Mouse (Mus musculus): ENCODE measurements around the gene Insr.
"Not testable (repeated sequence)": the region's sequence is repeated elsewhere in the genome, so short reads cannot be mapped to it uniquely, and the experiment has no call there.

The Insr gene

DNA sequence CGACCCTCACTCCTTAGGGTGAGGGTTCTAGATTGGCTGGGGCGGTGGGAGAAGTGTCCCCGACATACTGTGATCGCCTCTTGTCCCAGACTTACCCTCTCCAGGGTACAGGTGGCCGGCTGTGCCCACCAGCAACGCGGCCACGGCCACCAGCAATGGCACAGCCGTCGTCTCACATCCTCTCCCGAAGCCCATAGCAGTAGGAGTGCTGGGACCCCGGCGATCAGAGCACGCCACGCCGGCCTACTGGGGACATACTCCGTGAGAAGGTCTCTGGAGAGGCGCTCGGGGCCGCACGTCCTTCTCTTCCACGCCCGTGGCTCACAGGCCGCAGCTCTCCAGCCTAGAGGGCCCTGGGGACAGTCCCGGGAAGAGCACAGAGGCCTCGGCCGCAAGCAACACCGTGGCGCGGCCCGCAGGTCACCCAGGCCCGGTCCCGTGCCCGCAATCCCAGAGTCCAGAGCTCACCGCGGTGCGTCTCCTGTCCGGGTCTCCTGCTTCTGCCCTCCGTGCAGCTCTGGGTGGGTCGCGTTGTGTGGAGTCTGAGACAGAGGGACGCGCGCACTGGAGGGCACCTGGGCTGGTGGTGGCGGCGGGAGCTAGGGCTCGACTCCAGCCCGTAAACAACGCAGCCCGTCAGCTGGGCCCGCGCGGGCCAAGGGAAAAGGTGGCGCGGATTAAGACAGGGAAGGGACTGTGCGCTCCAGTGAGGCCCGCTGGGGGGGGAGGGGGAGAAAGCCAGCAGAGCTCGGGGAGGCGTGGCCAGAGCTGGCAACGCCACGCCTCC, at the start of gene Insr:
Gene Insr (minus strand): TSS at position 684 of the 787 bp plus-strand sequence.
- peak; percentile 88 to 95 for DNase-seq (ENCODE audit: low spot score in 2 of 2)

DNA sequence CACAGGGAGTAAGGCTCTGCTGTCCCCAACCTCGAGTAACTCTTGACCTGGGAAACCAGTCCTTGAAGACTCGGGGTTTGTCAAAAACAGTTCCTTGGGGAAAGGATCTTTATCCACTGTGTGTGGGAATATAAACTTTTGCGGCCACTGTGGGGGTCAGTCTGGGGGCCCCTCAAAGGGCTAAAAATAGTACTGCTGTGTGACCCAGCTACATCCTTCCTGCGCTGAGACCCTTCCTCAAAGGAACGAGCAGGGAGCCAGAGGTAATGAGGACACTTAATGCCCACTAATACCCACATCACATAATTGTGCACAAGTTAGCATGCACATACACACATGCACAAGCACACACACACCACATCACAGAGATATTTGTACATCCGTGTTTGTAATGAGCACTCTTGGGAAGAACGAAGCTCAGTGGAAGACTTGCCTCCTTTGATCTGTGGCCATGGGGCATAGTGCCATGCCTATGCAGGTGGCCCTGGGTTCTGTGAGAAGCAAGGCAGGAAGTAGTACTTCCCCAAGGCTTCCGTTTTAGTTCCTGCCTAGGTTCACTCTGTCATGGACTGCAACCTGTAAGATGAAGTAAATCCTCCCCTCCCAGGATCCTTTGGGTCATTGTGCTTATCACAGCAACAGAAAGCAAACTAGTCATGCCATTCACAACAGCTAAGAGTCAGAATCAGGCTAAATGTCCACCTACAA, 48.3 kb upstream of the Insr start:
- no peak for DNase-seq (ENCODE audit: low spot score in 2 of 2)

DNA sequence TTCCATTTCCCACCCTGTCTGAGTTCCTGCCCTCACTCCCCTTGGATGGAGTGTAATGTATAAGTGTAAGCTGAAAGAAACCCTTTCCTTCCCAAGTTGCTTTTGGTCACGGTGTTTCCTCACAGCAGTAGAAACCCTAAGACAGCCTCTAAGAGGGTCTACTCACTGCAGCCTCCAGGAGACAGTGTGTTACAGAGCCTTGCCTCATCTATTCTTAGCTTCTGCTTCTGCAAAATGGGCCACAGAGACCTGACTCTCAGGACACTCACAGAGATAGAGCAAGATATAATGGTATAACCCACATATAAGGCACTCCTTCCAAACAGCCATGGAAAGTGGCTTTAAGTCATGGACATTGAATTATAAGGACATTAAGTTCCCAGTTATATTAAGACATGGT, 47.6 kb upstream of the Insr start:
- no peak for DNase-seq (ENCODE audit: low spot score in 2 of 2)

DNA sequence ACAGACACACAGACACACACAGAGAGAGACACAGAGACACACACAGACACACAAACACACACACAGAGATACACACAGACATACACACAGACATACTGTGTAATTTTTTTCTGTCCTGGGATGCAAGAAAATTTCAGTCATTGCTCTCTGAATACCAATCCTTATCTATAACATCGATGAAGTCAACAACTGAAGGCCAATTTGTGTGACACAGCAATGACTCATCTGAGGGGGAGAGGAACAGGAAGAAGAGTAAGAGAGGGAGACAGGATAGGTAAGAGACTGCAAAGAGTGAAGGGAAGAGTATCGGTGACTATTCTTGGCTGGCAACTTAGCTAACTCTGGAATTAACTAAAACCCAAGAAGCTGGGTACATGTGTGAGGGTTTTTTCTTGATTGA, 44.8 kb upstream of the Insr start:
- peak in 1 of 2 experiments; percentile 5 for DNase-seq (ENCODE audit: low spot score in 2 of 2)

DNA sequence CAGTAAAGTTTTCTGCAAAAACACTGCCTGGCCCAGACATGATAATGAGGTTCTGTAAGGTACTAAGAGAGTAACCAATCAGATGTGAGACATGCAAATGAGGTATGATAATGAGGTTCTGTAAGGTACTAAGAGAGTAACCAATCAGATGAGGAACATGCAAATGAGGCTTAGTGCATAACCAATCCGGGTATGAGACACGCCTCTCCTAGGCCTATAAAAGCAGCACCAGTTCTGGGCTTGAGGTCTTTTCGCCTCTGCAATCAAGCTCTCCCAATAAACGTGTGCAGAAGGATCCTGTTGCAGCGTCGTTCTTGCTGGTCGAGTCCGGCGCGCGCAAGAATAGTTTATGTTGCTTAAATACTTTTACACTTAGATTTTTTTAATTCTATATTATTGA, 39.9 kb upstream of the Insr start:
- DNase-seq (ENCODE audit: low spot score in 2 of 2), result not testable (repeated sequence)

DNA sequence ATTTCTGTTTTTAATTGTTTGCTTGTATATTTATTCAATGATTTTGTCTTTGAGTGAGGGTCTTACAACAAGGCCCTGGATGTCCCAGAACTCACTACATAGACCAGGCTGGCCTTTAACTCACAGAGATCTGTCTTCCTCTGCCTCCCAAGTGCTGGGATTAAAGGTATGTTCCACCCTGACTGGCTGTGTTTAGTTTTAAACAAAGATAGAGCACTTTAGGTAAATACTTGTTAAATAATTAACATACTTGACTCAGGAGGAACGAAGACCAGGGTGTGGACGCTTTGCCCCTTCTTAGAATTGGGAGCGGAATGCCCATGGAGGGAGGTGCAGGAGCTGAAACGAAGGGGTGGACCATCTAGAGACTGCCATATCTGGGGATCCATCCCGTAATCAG, 37.2 kb upstream of the Insr start:
- DNase-seq (ENCODE audit: low spot score in 2 of 2), result no peak

DNA sequence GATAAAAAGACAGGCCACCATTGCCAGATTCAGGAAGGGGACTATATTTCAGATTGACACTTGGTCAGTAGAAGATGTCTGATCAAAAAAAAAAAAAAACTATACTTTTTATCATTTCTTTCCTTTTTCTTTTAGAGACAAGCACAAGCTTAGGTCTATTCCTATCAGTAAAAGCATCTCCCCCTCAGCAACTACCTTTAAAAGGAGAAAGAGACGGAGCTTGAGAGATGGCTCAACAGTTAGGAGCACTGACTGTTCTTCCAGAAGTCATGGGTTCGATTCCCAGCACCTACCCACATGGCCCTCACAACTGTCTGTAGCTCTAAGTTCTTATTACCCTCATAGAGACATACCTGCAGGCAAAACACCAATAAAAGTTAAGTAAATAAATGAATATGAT, 34.9 kb upstream of the Insr start:
- no peak for DNase-seq (ENCODE audit: low spot score in 2 of 2)

DNA sequence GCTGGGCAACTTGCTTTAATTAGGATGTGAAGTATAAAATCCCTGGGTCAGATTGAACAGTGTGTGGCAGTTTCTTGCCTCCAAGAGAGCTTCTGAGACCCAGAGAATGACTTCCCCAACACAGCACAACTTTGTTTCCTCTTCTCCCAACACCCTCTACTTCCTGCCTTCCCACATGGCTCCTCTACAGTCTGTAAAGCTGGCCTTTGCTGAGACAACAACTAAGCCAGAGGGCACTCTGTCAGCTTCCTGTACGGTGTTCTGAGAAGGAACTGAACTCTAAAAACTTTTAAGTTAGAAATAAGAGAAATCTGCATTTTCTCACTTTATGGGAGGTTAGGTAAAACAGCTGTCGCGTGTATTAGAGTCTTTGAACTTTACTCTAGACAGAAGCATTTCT, 34.4 kb upstream of the Insr start:
- no peak for DNase-seq (ENCODE audit: low spot score in 2 of 2)

DNA sequence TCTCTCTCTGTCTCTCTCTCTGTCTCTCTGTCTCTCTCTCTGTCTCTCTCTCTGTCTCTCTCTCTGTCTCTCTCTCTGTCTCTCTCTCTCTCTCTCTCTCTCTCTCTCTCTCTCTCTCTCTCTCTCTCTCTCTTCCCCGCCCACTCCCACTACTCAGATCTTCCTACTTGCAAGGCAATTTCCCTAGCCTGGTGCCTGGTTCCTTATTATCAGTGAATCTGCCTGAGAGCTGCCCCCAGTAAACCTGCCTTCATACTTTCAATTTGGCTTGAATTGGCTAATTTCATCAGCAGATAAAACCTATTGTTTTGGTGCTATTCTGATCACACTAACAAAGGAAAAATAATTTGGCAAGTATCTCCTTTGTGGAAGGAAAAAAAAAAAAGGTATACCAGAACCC, 34.0 kb upstream of the Insr start:
- not testable (repeated sequence) for DNase-seq (ENCODE audit: low spot score in 2 of 2)

DNA sequence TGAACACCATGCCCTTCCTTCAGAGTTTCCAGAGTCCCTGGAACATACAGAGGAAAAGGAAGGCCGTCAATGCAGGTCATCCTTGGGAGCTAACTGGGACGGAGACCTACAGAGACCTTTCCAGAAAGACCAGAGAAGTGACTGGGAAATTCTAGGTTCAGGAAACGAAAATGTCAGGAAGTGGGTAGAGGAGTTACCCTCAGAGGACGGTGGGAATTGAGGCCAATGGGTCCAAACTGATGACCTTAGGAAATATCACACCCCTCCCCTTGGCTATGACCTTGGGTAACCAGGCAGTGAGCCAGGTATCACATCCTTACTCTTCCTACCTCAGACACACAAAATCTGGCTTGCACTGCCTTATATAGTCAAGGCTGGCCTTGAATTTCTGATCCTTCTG, 32.1 kb upstream of the Insr start:
- no peak for DNase-seq (ENCODE audit: low spot score in 2 of 2)

DNA sequence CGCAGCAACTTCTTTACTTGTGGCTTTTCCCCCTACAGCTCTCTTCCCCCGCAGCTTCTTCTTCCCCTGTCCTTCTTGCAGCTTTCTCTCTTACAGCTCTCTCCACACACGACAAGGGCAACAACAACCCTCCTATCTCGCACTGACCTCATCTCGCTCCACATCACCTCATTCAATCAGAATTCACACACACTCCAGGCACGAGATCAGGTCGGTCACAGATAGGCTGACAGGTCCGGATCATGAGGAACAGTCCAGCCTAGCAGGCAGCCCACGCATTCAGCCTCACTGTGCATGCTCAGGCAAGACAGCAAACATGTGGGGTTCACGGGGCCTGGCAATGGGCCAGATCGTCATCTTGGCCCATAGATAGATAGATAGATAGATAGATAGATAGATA, 30.2 kb upstream of the Insr start:
- DNase-seq (ENCODE audit: low spot score in 2 of 2), result no peak

DNA sequence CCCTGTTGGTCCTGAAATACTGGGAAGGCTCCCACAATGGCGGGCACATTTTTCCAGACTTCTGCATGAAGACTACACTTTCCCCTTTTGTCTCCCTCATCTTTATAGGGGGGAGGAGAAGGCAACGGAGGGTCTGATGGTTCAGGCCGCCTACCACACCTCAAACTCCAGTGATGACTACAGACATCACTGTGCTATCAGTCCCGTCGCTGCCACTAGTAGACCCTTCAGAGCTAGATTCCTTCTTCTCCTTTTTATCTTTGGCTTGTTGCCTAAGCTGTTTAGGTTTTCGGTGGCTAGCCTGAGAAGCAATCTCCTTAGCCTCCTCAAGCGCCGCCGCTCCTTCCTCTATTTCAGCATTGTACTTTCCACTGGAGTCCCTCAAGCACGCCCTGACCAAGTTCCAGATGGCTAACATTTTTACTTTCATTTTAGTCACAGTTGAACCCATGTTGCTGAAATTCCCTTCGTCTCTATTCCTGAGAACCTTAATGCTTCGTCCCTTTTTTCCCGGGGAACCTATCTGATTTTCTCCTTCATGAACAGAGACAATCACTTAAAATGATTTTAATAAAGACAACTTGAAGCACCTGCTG, 28.9 kb upstream of the Insr start:
- not testable (repeated sequence) for DNase-seq (ENCODE audit: low spot score in 2 of 2)

DNA sequence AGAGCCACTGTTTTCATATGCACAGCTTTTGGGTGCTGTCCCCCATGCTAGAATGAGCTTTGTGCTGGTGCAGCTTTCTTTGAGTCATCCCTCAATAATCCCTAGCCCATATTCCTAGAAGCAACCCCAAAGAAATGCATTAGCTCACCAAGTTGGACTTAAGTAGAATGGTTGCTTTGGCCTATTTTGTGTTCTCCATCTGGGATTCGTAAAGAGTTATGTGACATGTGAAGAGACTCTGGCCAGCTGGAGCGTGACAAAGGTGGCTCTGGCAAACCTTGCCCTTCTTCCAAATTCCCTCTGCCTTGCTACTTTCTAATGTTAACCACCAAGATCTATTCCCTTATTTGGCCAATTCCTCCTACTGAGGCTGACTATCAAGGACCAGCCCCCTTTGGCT, 22.7 kb upstream of the Insr start:
- no peak for DNase-seq (ENCODE audit: low spot score in 2 of 2)

DNA sequence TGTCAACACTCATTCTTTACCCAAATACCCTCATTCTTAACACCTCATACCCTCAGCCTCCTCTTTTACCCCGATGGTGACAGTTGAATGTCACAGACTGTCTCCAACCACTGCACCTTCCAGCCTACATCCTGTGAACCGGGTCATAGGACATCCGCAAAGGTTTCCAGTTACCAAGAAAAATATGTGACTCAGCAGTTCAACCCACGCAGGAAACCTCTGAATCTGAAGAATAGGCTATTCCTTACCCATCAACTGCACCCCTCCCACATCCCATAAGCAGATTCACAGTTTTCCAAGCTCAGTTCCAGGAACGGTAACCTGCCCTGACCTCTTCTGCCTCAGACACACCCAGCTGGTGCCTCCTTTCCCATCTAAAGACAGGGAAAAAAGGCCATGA, 19.9 kb upstream of the Insr start:
- no peak for DNase-seq (ENCODE audit: low spot score in 2 of 2)

DNA sequence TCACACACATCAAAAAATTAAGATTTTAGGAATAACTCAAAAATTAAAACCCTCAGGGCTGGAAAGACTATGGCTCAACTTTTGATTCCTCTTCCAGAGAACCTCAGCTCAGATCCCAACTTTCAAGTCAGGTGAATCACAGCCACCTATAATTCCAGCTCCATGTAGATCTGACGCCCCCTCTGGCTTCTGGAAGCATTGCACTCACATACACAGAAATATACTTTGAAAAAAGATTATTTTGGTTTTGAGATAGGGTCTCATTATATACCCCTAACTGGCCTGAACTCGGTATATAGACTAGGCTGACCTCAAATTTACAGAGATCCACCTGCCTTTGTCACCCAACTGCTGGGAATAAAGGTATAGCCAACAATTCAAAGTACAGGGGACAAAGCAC, 6.4 kb upstream of the Insr start:
- no peak for DNase-seq (ENCODE audit: low spot score in 2 of 2)

DNA sequence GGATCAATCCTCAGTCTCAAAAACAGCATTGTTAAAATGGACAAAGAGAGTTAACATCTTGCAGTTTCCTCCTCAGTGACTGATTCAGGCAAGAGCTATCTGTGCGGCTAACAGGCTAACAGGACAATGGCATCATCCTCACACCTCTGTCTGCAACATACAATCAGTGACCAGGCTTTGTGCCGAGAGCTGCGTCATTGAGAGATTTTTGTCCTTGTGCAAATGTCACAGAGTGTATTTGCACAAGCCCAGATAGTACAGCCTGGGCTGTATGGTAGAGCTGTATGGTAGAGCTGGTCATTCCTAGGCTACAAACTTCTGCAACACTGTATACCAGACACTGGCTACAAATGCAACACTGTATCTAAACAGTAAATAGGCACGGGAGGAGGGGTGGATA, 5.2 kb upstream of the Insr start:
- DNase-seq (ENCODE audit: low spot score in 2 of 2), result no peak

DNA sequence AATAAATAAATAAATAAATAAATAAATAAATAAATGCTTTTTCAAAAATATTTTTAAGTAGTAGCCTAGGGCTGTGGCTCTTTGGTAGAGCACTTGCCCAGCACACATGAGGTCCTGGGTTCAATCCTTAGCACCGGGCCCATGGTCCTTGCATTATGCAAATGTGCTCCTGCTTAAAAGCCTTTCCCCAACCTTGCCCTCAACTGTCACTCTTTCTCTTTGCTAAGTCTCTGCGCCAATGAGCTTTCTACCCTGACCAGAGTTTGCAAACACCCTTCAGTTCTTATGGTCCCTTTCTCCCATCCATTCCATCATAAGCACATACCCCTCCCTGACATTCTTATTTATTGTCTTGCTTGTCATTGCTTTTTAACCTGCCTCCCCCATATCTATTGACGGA, 1.9 kb upstream of the Insr start:
- no peak for DNase-seq (ENCODE audit: low spot score in 2 of 2)

DNA sequence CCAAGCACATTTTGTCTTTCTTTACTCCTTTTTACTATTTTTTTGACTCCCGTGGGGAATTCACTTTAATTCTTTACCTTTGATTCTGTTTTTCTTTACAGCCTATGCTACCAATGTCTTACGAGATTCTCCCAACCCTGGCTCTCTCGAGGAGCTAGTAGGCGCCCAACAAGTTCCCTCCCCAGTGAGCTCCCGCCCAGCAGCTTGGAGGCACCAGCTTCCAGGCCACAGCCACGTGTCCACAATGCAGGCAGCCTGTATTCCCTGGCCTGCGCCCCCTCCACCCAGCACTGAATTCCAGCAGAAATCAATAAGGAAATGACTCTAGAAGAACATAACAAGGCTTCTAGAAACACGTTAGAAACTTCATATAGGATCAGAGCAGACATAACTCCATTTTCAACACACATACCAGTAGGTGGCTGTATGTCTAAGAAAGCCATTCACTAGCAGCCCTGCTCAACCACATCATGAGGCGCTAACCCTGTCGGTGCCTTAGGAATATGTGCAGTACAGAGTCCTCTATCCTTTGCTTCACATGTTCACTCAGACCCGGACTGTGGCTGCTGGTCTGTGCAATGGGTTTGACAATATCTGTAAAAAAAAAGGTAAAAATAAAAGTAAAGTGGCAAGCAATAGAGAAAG, 971 bp upstream of the Insr start:
- no peak for DNase-seq (ENCODE audit: low spot score in 2 of 2)

DNA sequence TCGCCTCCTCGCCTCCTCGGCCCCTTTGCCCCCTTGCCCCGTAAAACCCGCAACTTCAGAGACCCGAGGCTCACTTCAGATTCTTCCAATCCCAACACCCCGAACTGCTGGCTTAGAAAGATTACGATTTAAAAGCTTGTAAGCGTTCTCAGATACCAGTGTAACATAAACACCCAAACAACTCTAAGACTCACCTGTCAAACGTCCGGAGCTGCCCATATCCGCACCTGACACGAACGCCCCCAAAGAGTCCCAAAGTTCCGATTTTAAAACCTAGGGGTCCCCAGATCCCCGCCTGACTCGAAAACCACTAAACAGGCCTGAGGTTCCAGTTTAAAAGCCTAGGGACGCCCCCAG, 282 bp upstream of the Insr start:
- no peak for DNase-seq (ENCODE audit: low spot score in 2 of 2)

DNA sequence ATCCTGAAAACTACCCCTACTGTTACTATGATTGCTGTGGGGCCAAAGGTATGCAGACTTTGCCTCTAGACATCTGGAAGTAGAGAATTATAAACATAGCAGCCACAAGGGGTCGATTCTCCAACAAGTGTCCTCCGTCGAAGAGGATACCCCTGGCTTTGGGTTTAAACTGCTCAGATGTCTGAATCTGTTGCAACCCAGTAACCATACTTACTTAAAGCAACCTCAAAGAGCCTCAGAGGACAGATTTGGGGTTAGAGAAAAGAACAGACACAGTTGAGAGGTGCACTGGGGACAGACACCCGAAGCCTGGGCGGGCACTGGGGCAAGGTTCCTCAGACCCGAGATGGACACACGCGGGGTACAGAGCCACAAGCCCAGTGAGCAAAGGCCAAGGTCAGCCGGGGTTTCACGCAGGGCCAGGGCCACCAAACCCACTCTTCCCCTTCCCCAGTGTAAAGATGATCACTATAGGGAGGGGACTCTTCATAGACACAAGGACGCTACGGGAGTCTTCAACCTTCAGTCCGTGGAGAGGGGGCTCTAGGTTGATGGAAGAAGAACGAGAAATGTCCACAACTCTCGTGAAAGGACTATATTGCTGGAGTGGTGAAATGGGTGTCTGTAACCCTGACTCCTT, 1.1 kb downstream of the Insr start:
- no peak for DNase-seq (ENCODE audit: low spot score in 2 of 2)

DNA sequence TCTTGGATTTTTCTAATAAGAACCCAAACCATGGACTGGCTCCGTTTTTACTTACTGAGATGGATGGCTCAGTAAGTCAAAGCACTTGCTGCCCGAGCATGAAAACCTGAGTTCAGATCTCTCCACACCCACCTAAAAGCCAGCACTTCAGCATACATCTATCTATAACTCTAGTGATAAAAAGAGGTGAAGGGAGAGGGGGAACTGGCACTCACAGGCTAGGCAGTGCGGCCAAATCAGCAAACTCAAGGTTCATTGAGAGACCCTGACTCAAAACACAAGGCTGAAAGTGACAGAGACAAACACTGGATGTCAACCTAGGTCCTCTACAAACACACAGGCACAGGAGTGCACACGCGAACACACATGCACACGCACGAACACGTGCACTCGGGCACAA, 2.2 kb downstream of the Insr start:
- DNase-seq (ENCODE audit: low spot score in 2 of 2), result no peak

DNA sequence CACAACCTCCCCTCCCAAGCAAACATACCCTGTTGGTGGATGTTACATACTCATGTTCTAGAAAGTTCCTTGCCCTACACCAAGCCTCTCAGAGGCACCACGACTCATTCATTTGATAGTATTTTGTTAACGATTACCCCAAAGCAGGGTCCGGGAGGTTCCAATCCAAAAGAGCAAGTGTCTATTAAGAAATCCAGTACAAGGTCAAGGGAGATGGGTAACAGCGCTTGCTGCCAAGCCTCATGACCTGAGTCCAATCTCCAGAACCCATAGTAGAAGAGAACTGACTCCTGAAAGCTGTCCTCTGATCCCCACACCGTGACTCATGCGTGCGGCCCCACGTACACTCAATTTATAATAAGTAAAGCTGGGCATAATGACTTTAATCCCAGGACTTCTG, 3.4 kb downstream of the Insr start:
- DNase-seq (ENCODE audit: low spot score in 2 of 2), result no peak
